Mouse (Mus musculus) liver, embryonic 14.5 days (tissue): Measurements from ENCODE around the gene Krt8.

ENCODE experiments used
- CTCF ChIP-seq: IDR thresholded peaks from 2 replicates; pipeline ENCODE4 v1.5.1; 2016; ENCODE audit warnings: antibody characterized with exemption, low read depth, control low read depth
- EP300 ChIP-seq: IDR thresholded peaks from 2 replicates; pipeline ENCODE4 v1.6.1; 2016; ENCODE audit warnings: antibody characterized with exemption, low read depth

- TF ChIP-seq CTCF (no peak), EP300 (no peak)
These were observed 28.3 kb downstream of the Krt8 start for GRCm38 (mm10) chr15:101976023-101976422.
